Mouse (Mus musculus) spleen, adult 2 months (tissue): ENCODE measurements around the gene Psmd8.

ENCODE experiments used
- CTCF ChIP-seq: fragments of 200-500 bp; IDR thresholded peaks from 2 replicates; pipeline ENCODE4 v1.5.1; 2011; ENCODE audit warnings: mild to moderate bottlenecking, inconsistent platforms; ENCODE audit not compliant: insufficient read depth, insufficient read length, insufficient replicate concordance; ENCODE audit errors: extremely low read depth
- POLR2A ChIP-seq: fragments of 200-500 bp; IDR thresholded peaks from 2 replicates; pipeline ENCODE4 v1.6.1; 2011; ENCODE audit warnings: low read depth, low read length, inconsistent platforms

DNA sequence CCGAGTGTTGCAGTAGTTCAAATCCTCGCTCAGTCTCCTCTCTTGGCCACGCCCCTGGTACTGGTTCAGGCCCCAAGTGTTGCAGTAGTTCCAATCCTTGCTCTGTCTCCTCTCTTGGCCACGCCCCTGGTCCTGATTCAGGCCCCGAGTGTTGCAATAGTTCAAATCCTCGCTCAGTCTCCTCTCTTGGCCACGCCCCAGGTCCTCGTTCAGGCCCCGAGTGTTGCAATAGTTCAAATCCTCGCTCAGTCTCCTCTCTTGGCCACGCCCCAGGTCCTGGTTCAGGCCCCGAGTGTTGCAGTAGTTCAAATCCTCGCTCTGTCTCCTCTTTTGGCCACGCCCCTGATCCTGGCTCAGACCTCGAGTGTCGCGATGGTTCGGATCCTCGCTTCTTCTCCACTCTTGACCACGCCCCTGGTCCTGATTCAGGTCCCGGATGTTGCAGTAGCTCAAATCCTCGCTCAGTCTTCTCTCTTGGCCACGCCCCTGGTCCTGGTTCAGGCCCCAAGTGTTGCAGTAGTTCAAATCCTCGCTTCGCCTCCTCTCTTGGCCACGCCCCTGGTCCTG lies 31.8 kb upstream of the Psmd8 start:
- TF ChIP-seq POLR2A (no peak), CTCF (no peak)
